Mouse (Mus musculus) heart, adult 2 months (tissue): ENCODE measurements around the gene Ubtd2.

Experiments used
- CTCF ChIP-seq: fragments of 200-600 bp; IDR thresholded peaks from 2 replicates; pipeline ENCODE4 v1.8.1; 2022; ENCODE audit warnings: antibody characterized with exemption, mild to moderate bottlenecking, moderate library complexity
- EP300 ChIP-seq: fragments of 200-500 bp; IDR thresholded peaks from 2 replicates; pipeline ENCODE4 v1.6.1; 2011; ENCODE audit warnings: low read depth, low read length, control low read depth; ENCODE audit not compliant: insufficient read depth
- POLR2A ChIP-seq: fragments of 200-500 bp; IDR thresholded peaks from 2 replicates; pipeline ENCODE4 v1.6.1; 2011; ENCODE audit warnings: mild to moderate bottlenecking, low read depth, low read length, control low read depth; ENCODE audit not compliant: insufficient read depth

GRCm38 (mm10) chr11:32499931-32500330 is 44.8 kb downstream of the Ubtd2 start:
- no peak for TF ChIP-seq POLR2A
- TF ChIP-seq CTCF: peak; percentile 41
- no peak for TF ChIP-seq EP300
